Mouse (Mus musculus) heart, postnatal 4 days (tissue): Measurements from ENCODE around the gene Foxd4. TPM values are rescaled to one million over a fixed set of nuclear protein-coding genes. Genes with fewer than 3 reads are reported as not detected.
A peak's percentile ranks its signal among the peaks of the same experiment; 100 is the strongest.
"Not testable (repeated sequence)": the region's sequence is repeated elsewhere in the genome, so short reads cannot be mapped to it uniquely, and the experiment has no call there.

Source experiments
- DNase-seq: peaks from one replicate; pipeline ENCODE4 v3.0.0; 2021
- microRNA-seq, 2 experiments: library from miRNA; unstranded; fragments of <30 nt; microRNA quantifications; one replicate each; pipeline ENCODE4 v1.2.0; 2021 to 2022
- total RNA-seq, 2 experiments: library from RNA; stranded (reverse); gene quantifications; 2 replicates each; pipeline ENCODE4 v1.2.3; 2021

Gene Foxd4
- total RNA-seq, 2 experiments from 2014 or later = not detected

- DNase-seq = not testable (repeated sequence)
Measured at GRCm38 (mm10) chr19:24875129-24875870, 25.7 kb downstream of the Foxd4 start, which contains the start of gene Gm10053. Gm10053 (plus strand) TSS chr19:24875686.

GRCm38 (mm10) chr19:24873873-24874272 is 27.1 kb downstream of the Foxd4 start:
- peak; percentile 62 for DNase-seq

GRCm38 (mm10) chr19:24871037-24871635 is 29.9 kb downstream of the Foxd4 start:
- DNase-seq = peak; percentile 83

GRCm38 (mm10) chr19:24865436-24865835 is 35.6 kb downstream of the Foxd4 start:
- no peak for DNase-seq

- peak; percentile 76 for DNase-seq
Measured at GRCm38 (mm10) chr19:24861612-24862451, 39.2 kb downstream of the Foxd4 start, which contains the start of gene Pgm5. Pgm5 (minus strand) TSS chr19:24861855.

DNA sequence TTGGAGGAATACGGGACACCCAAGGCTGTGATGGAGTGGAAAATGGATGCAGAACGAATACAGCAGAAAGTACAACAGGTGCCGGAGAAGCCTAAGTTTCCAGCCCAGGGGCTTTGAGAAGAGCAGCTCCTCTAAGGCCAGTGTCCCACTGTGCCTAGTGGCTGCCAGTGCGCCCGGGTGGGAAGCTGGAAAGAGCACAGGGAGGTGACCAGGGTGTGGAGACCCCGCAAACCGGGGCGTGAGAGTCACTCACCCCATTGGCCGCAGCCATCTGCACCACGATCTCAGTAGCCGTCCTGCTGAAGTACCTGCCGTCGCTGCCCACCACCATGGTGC is 39.8 kb downstream of the Foxd4 start:
- DNase-seq = no peak

DNA sequence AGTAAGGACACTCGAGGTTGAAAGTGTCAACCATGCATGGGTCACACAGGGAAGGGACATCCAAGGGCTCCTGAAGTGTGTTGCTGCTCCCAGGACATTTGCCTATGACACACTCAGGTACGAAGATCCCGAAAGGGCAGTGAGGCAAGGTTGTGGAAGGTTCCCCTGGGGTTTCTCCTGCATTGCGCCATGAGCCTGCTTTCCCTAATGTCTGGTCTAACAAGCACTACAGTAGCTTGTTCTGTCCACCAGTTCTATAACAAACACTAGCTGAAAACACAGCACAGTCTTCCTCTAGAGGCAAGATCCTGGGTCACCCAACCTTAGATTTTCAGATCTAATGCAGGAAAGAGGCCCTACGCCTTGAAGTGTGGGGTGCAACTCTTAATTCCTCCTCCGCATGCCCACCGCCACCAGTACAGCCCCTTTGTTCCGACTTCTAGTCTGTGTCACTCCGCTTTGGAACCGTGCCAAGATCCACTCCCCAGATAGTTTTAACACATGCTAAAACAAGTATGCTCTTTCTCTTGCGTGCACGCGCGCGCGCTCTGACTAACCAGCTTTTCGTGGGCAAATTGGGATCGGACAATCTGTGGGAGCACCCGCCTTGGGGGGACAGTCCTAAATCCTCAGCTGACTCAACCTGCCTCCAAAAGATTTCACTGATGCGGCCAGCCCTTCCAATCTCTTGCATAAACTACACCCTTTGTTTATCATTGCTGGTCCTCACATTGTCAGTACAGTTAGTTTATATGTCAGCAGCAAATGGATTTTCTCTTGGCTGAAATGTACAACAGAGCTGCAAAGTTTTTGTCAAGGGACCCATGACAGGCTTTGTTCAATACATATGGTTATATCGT is 49.3 kb downstream of the Foxd4 start:
- peak; percentile 74 for DNase-seq

Small RNA genes lying within 50 kb of the gene (microRNA-seq; reads per million reads assigned to microRNA genes)
- gene Mir3084-1 = 0 reads per million in 2 experiments

Other genes starting within 250 kb of the Foxd4 start
- gene Tmem252, start 227.2 kb downstream of the Foxd4 start, total RNA-seq = under 1 TPM; 0.14 to 0.20 TPM
- gene Pgm5, start 39.3 kb downstream of the Foxd4 start, total RNA-seq = 100 to 1,000 TPM; 103 to 110 TPM
- gene Gm10053, start 25.5 kb downstream of the Foxd4 start, total RNA-seq = 100 to 1,000 TPM; 851 to 876 TPM
- gene Cbwd1, start 60.4 kb upstream of the Foxd4 start, total RNA-seq = 10 to 100 TPM; 11.5 to 12.9 TPM
- 10 to 100 TPM; 11.4 to 13.9 TPM for gene Dock8, start 98.3 kb upstream of the Foxd4 start, total RNA-seq